Mouse (Mus musculus) heart, postnatal 0 days (tissue): ENCODE data around the gene Ehmt2. TPM values are rescaled to one million over a fixed set of nuclear protein-coding genes. Genes with fewer than 3 reads are reported as not detected.

Experiments
- ATAC-seq: fragments of 200-750 bp; cut with Nextera tagmentation; 2 replicates; pipeline ENCODE4 v1.8.0; 2017; ENCODE audit warnings: low read depth, moderate number of reproducible peaks, moderate library complexity; ENCODE audit not compliant: insufficient read depth
- DNase-seq: peaks from one replicate; pipeline ENCODE4 v3.0.0-alpha.2; 2016; ENCODE audit warnings: low spot score
- H3K27ac ChIP-seq: fragments of 300-500 bp; sonication (generic); 2 replicates; pipeline ENCODE4 v1.5.1; 2014; ENCODE audit warnings: low read depth, mild to moderate bottlenecking
- H3K27me3 ChIP-seq: fragments of 300-500 bp; sonication (generic); 2 replicates; pipeline ENCODE4 v1.6.1; 2014; ENCODE audit warnings: low read length, mixed read lengths; ENCODE audit not compliant: control insufficient read depth, insufficient read depth
- H3K36me3 ChIP-seq: fragments of 300-500 bp; sonication (generic); replicated peaks from 2 replicates; pipeline ENCODE4 v1.6.1; 2014; ENCODE audit warnings: low read length, mixed read lengths; ENCODE audit not compliant: control insufficient read depth, insufficient read depth
- H3K4me1 ChIP-seq: fragments of 300-500 bp; sonication (generic); 2 replicates; pipeline ENCODE4 v1.6.1; 2014; ENCODE audit warnings: antibody characterized with exemption; ENCODE audit not compliant: control insufficient read depth, insufficient read depth
- H3K4me2 ChIP-seq: fragments of 300-500 bp; sonication (generic); 2 replicates; pipeline ENCODE4 v1.6.1; 2014; ENCODE audit warnings: low read depth, mild to moderate bottlenecking, low read length, moderate library complexity
- H3K4me3 ChIP-seq: fragments of 300-500 bp; sonication (generic); 2 replicates; pipeline ENCODE4 v1.5.1; 2014; ENCODE audit warnings: low read depth, low read length
- H3K9ac ChIP-seq: fragments of 300-500 bp; sonication (generic); replicated peaks from 2 replicates; pipeline ENCODE4 v1.6.1; 2014; ENCODE audit warnings: low read depth, low read length, mixed read lengths
- H3K9me3 ChIP-seq: fragments of 300-500 bp; sonication (generic); replicated peaks from 2 replicates; pipeline ENCODE4 v1.6.1; 2016; ENCODE audit warnings: low read length; ENCODE audit not compliant: control insufficient read depth
- CTCF ChIP-seq: IDR thresholded peaks from 2 replicates; pipeline ENCODE4 v1.5.1; 2016; ENCODE audit warnings: antibody characterized with exemption, control low read depth, low read depth
- EP300 ChIP-seq: IDR thresholded peaks from 2 replicates; pipeline ENCODE4 v1.6.1; 2016; ENCODE audit warnings: antibody characterized with exemption, low read depth
- WGBS: fragments of 180-500 bp; shearing (Covaris S2); extraction: QIAGEN DNeasy Blood & Tissue Kit; methylation state at CpG from one replicate; pipeline ENCODE4 v1.1.7; 2014; 5-methylcytosine and 5-hydroxymethylcytosine counted together
- polyA plus RNA-seq: library from polyadenylated mRNA; unstranded; fragments of >200 nt; fragmentation: Nextera tagmentation; extraction: Ambion mirVana; gene quantifications from 2 replicates; pipeline ENCODE4 v1.2.1, GENCODE M21; 2015
- total RNA-seq: library from RNA; depleted of rRNA; stranded (reverse); fragments of >200 nt; gene quantifications from 2 replicates; pipeline ENCODE4 v1.2.3, GENCODE M21; 2014; ENCODE audit warnings: low replicate concordance

Gene Ehmt2
- total and polyA plus RNA-seq, 2 experiments from 2014 or later = 17.6 to 80.3 TPM

DNA sequence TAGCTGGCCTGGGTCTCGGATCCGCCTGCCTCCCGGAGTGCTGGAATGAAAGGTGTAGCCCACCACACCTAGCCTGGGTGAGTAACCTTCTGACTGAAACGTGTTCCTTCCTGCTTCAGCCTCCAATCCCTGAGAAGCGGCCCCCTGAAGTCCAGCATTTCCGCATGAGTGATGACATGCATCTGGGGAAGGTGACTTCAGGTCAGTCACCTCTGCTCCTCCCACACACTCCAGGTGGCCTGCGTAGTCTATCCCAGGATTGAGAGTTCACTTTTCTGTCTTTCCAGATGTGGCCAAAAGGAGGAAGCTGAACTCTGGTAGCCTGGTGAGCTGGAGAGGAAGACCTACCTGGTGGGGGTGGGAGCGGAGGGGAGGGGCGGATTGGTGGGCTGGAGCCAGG is 4.6 kb downstream of the Ehmt2 start:
- 94% methylated on average over 9 of the region's 9 CpGs for WGBS
- no peak for ATAC-seq
- Histone ChIP-seq H3K4me3 (no peak overlapping the region), H3K27ac (no peak overlapping the region), H3K9ac (no peak overlapping the region), H3K27me3 (no peaks in the 10 kb centered on the region), H3K4me1 (peaks cover 5% of the 10 kb centered on the region), H3K4me2 (no peak overlapping the region), H3K36me3 (peaks cover 66% of the 10 kb centered on the region), H3K9me3 (no peaks in the 10 kb centered on the region)
- DNase-seq = no peak
- no peak for TF ChIP-seq CTCF
- no peak for TF ChIP-seq EP300

DNA sequence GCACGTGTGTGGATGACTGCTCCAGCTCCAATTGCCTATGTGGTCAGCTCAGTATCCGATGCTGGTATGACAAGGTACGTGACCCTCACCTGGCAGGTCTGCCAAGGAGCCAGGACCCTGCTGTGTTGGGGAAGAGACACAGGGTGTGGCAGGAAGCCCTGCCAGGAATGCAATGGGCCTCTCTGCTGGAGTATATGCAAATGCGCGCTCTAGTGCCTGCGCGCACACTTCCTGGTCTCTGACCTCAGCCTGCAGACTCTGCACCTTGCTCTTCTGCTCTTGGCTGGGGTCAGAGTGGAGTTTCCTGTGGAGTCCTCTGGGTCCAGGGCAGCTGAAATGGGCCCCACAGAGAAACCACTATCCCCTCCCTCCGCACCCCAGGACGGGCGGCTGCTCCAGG is 12.7 kb downstream of the Ehmt2 start:
- Histone ChIP-seq H3K4me2 (no peak overlapping the region), H3K27me3 (no peaks in the 10 kb centered on the region), H3K27ac (no peak overlapping the region), H3K36me3 (peaks cover 82% of the 10 kb centered on the region), H3K4me1 (no peaks in the 10 kb centered on the region), H3K9me3 (no peaks in the 10 kb centered on the region), H3K9ac (no peak overlapping the region), H3K4me3 (no peak overlapping the region)
- DNase-seq (no peak), ATAC-seq (no peak)
- TF ChIP-seq EP300 = no peak
- TF ChIP-seq CTCF = no peak
- WGBS = 79% methylated on average over 10 of the region's 10 CpGs

DNA sequence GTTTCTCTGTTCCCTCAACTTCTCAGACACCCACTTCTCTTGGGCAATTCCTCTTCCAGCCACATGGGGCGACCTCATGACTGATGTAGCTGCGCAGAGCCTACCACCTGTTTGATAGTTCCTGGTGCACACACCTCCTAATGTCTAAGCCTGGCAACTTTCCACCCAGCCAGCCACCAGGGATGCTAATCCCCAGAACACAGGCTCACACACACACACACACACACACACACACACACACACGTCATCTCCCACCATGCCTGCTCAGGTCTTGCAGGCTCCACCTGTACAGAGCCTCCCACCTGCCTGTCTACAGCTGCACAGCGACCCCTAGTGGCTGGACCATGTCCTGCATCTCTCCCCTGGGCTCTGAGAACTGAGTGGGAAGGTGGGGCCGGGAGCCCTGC is 13.7 kb downstream of the Ehmt2 start:
- no peak overlapping the region for H3K4me3 ChIP-seq
- ATAC-seq (peak; percentile 73), DNase-seq (peak; percentile 43)
- H3K27ac ChIP-seq = no peak overlapping the region
- H3K36me3 ChIP-seq = peaks cover 72% of the 10 kb centered on the region
- H3K4me1 ChIP-seq = no peaks in the 10 kb centered on the region
- WGBS = 51% methylated on average over 5 of the region's 5 CpGs
- H3K4me2 ChIP-seq = no peak overlapping the region
- H3K9me3 ChIP-seq = no peaks in the 10 kb centered on the region
- no peaks in the 10 kb centered on the region for H3K27me3 ChIP-seq
- H3K9ac ChIP-seq = no peak overlapping the region
- peak; percentile 89 for TF ChIP-seq CTCF
- no peak for TF ChIP-seq EP300

- Histone ChIP-seq H3K4me1 (no peaks in the 10 kb centered on the region), H3K4me3 (no peak within 1 kb of the TSS), H3K36me3 (peaks cover 51% of the 10 kb centered on the region), H3K9ac (0 out of 2 replicates have a peak within 1 kb of the TSS, but pooled peaks have one; percentile 26), H3K4me2 (no peak within 1 kb of the TSS), H3K9me3 (no peaks in the 10 kb centered on the region), H3K27ac (no peak within 1 kb of the TSS), H3K27me3 (no peaks in the 10 kb centered on the region)
- ATAC-seq (no peak), DNase-seq (no peak)
- WGBS = 46% methylated on average over 18 of the region's 18 CpGs
- TF ChIP-seq CTCF (no peak), EP300 (no peak)
Measured at GRCm38 (mm10) chr17:34913930-34914665, 15.8 kb downstream of the Ehmt2 start, which contains the start of gene Slc44a4. Gene Slc44a4, plus strand, starts transcription at chr17:34914466.

GRCm38 (mm10) chr17:34915410-34915831 is 17.2 kb downstream of the Ehmt2 start:
- Histone ChIP-seq H3K27me3 (no peaks in the 10 kb centered on the region), H3K4me1 (no peaks in the 10 kb centered on the region), H3K9me3 (no peaks in the 10 kb centered on the region), H3K9ac (0 out of 2 replicates have a peak overlapping the region, but pooled peaks have one; percentile 26), H3K4me2 (no peak overlapping the region), H3K4me3 (no peak overlapping the region), H3K27ac (no peak overlapping the region), H3K36me3 (peaks cover 37% of the 10 kb centered on the region)
- WGBS = 23% methylated on average over 11 of the region's 11 CpGs
- peak; percentile 39; the same call in 1 of the 2 replicates for ATAC-seq
- DNase-seq = peak; percentile 13
- TF ChIP-seq CTCF (peak; percentile 45), EP300 (no peak)
